Mouse (Mus musculus) forelimb bud, embryonic 11.5 days (tissue): ENCODE measurements around the gene Akip1.
A peak's percentile ranks its signal among the peaks of the same experiment; 100 is the strongest.

ENCODE experiments used
- DNase-seq: peaks from one replicate; pipeline ENCODE4 v3.0.0-alpha.2; 2012; ENCODE audit warnings: low read depth, low spot score

Akip1 gene

DNA sequence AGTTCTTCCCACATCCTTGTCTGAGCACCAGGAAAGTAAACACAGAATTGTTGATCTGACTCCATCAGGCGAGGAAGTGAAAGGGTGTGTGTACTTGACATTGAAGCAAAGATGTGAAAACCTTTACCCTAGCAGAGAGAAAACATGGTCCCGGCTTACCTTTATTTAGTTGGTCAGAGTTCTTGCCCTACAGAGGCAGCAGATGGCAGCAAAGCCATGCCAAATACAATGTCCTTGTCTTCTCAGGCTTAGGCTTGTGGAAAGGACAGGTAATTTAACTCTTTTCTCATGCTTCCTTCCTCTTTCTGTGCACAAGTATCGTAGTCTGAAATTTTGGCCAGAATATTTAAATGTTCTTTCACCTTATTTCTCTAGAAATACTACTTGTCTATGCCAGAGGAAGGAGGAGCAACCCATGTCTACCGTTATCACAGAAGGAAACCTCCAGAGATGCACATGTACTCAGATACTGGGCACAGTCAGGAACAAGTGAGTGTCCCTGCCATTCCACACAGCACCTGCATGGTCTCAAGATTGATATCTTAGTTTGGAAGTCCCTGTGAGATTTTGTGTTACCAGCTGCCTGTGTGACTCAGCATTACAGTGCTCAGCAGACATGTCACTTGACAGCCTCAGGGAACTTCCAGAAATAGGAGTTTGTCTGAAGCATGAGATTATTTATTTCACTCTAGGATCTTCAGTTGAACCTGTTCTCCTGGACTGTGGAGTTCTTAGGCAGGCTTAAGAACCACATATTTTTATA lies 3.7 kb downstream of the Akip1 start:
- DNase-seq = peak; percentile 31

DNA sequence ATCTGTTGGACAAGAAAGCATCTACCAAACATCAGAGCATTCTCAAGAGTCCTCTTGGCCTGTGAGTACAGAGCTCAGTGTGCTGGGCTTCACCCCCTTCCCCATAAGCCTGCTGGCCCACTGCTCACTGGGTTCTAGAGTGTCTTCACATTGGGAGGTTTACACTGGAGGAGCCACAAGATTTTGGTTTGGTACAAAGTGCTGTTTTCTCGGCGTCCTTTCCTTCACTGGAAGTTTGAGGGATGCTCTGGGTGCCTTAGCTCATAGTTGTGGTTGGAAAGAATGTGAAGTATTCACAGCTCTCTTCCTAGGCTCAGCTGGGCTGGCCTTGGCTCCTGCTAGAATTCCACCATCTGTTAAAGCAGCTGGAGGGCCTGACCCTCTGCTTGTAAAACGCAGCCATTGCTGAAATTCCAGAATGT lies 5.5 kb downstream of the Akip1 start:
- DNase-seq = peak; percentile 40

DNA sequence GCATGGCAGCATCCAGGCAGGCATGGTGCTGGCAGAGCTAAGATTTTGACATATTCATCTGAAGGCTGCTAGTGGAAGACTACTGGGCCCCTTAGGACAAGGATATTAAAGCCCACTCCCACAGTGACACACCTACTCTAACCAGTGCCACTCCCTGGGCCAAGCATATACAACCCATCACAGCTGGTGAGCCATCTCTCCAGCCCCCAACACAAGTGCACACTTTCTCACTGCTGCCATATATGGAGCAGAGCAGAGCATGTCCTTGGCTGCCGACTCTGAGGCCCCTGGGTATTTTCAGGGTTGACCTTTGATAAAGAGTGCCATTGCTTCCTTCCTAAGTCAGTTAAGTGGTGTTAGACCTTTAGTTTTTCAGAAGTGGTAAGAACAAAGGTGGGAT lies 6.6 kb downstream of the Akip1 start:
- no peak for DNase-seq

DNA sequence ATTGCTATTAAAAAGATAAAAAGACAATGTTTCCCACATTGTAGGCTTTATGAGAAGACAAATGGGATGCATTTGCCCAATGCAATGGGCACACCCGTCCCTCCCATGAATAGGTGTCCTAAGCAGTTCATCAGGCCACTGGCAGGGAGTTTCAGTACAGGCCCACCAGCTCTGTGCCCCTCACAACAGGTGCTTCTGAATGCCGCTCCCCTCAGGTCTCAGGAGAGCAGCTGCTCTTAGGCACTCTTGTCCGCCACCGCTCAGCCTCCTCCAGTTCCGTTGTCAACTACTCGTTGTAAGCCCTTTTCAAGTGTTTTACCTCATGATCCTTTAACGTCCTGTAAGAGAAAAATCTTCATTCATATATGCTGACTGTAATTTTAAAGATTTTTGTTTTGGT lies 8.7 kb downstream of the Akip1 start:
- no peak for DNase-seq

DNA sequence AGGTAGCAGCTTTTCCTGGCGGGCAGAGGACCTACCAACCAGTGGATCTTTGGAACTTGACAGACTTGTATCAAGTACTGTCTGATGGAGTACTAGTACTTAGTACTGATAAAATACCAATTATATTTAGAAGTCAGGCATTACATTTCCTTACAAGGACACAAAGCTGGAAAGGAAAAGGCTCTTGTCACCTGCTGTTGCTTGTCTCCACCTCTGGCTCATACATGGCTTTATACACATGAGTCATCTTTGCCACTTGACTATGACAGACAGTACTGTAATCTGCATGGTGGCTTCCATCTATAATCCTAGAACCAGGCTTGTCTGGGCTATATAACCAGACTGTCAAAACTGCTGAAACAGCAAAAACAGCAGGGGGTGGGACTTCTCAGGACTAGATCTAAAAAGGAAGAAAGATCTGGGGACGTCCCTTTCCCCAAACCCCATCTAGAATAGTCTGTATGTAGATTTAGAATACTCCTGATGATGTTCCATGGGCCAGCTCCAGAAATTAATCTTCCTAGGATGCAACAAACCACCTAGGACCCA lies 10.0 kb downstream of the Akip1 start:
- no peak for DNase-seq

DNA sequence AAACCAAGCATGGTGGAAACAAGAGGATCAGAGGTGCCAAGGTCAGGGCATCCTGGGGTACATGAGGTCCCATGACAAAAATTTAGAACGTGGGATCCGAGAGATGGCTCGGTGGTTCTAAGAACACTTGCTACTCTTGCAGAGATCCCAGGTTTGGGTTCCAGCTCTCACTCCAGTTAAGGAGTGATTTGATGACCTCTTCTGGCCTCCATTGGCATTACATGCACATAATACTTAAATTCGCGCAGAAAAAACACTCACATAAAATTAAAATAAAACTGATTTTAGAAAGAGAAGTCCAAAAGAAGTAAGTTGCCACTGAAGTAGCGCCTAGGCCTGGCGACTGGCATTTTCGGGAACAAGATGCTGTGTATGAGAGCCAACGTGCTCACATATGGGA lies 15.8 kb downstream of the Akip1 start:
- DNase-seq = peak; percentile 49

DNA sequence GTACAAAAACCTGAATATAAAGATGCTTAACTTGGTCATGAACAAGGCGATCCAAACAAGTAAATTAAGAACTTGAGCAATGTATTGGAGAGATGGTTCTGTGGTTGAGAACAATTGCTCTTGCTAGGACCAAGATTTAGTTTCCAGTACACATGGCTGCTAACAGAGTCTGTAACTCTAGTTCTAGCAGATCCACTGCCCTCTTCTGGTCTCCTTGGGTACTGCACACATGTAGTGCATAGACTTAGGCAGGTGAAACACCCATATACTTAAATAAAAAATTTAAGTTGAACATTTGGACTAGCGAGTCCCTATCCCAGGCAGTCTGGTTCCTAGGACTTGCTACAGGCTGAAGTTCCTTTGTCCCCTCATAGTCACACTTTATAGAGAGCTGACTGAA lies 19.1 kb downstream of the Akip1 start:
- DNase-seq = no peak

DNA sequence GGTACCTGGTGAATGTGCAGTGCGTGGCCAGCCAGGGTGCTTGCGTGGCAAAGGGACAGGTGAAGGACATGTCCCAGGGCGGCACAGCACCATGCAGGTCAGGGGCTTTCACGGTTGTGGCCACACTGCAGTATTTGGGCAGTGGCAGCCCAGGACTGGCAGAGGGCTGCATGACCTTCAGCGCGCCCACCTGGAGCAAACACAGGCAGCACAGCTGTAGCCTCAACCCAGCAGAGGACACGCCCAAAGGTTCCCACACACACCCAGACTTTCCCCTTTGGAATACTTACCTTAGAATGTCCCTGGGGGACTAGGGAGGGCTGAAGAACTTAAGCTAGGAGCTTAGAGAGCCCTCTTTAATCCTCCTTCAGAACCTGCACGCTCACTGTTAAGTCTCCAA lies 19.6 kb downstream of the Akip1 start:
- no peak for DNase-seq

DNA sequence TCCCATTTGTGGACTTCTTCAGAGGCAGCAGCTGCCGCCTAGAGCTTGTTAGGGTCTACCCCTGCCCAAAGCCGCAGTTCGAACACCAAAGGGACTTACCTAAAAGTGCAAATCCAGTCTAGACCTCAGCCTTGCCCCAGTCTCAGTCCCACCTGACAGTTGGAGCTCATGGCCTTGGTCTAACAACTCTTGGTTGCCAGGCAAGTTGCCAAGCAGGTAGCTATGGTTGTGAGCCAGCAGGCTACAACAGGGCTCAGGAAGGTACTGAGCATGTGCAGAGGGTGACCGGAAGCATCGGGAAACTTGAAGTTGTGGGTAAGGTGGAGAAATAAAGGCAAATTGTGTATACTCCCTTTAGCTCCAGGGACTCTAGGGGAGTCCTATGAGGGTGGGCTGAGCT lies 20.2 kb downstream of the Akip1 start, which contains the start of gene BC051019:
TSS of gene BC051019 (minus strand) at position 154 of the 400 bp plus-strand sequence.
- no peak for DNase-seq

DNA sequence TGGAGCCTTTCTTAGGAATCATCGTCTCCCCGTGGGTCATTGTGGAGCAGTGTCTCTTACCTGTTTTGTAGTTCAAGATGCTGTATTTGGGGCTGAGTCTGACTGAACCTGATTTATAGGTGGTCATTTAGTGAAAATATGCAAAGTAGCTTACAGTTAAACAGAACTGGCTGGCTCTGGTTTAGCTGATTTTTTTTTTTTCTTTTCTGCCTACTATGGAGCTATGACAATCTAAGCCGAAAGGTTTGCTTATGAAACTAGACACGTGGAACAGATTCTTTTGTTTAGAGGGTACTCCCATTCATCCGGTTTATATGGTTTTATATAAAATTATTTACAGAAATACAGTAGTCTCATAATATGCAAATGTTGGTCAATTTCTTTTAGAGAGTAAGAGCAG lies 28.1 kb downstream of the Akip1 start, which contains the start of gene Ascl3:
TSS of gene Ascl3 (minus strand) at position 101 of the 400 bp plus-strand sequence.
- no peak for DNase-seq

DNA sequence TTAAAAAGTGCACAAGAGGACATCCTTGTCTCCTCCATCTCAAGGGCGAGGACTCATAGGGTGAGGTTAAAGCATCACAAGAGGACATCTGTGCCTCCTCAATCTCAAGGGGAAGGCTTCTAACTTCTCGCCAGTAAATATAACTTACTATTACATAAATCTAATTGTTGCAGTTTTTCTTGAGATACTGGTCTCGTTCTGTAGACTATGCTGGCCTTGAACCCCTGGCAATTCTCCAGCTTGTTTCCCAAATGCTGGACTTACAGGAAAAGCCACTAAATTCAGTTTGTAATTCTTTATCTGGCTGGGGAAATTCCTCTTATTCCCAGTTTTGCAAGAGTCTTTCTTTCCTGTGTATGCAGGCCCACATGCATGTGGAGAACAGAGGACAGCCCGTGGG lies 31.3 kb downstream of the Akip1 start:
- no peak for DNase-seq

DNA sequence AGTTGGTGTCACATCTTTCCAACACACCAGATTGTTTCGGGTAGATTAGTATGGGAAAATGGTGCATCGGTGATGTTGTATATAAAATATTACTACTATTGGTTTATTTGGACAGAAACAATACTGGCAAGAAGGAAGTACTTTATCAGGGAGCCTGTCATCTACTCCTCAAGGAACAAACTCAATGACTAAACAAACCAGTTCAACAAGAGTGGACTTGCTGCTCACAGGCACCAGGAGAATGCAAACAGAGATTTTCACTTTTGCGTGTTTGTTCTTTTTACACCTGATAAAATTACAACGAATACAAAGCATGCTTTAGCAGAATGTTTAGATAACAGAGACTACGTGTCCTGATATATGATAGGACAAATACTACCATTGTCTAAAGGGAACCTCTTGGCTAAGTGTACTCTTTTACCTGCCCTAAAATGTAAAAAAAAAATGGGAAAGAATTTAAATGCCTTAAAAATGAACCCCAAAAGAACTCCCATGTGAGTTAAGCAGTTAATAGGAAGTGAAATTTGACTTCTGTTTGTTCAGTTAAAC lies 36.4 kb downstream of the Akip1 start:
- DNase-seq = no peak

DNA sequence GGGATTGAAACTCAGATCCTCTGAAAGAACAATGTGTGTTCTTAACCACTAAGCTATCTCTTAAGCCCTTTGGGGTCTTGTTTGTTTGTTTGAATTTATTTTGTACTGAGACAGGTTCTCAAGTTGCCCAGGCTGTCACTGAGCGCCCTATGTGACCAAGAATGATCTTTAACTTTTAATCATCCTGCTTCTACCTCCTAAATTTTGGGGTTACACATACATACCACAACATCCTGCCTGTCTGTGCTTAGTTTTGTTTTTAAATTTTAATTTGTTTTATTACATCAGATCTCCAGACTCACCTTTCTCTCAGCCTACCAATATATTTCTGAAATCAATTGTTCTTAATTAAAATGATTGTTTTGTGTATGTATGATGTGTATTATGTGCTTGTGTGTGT lies 37.6 kb downstream of the Akip1 start:
- DNase-seq = no peak

DNA sequence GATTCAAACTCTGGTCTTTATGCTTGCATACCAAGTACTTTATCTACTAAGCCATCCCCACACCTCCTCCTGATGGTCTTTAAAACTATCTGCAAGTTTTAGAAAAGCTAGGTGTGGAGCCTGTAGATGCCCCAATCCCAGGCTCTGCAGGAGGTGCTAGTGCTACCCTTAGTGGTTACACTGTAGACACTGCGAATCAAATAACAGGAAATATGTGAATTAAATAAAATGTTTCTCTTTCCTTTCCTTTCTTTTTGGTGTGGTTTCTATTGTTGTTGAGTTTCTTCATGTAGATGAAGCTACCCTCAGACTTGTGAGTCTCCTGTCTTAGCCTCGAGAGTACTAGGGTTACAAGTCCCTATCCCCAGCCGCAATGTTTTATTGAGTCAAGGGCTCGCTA lies 38.2 kb downstream of the Akip1 start:
- DNase-seq = no peak

DNA sequence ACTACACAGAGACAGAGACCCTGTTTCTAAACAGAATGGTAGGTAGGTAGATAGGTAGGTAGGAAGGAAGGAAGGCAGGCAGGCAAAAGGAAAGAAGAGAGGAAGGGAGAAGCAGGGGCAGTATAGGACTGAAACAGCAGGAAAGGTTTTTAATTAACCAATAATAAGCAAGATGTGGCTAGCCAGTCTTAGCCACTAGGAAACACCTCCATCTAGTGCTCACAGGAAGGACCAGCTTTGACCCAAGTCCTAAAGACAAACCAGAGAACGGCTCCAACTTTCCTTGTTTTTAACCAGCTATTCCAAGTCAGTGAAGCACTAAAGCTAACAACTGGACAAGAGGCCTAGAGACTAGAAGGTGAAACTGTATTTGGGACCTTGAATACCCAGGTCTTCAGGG lies 44.3 kb downstream of the Akip1 start:
- DNase-seq = no peak

DNA sequence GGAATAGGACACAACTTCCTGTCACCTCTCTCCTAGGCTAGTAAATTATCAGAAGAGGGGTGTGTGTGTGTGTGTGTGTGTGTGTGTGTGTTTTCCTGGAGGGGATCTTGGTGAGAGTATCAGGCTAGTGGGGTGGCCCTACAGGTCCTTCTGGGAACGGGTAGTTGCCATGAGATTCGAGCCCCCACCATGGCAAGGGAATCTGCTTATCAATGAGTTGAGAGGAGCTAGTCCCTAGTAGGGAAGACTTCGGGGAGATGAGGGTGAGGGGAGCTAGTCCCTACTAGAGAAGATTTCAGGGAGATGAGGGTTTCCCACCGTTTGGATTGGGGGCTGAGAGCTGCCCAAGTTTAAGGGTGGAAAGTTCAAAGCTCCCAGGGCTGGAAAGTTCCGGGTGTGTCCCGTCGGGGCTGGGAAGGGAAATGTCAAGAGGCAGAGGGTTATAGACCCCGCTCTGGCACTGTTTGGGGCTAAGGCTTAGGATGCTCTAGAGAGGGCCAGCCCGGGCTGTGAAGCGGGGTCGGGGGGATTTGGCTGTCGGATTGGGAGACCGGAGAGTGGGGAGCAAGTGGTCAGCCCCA lies 48.0 kb downstream of the Akip1 start:
- DNase-seq = no peak

DNA sequence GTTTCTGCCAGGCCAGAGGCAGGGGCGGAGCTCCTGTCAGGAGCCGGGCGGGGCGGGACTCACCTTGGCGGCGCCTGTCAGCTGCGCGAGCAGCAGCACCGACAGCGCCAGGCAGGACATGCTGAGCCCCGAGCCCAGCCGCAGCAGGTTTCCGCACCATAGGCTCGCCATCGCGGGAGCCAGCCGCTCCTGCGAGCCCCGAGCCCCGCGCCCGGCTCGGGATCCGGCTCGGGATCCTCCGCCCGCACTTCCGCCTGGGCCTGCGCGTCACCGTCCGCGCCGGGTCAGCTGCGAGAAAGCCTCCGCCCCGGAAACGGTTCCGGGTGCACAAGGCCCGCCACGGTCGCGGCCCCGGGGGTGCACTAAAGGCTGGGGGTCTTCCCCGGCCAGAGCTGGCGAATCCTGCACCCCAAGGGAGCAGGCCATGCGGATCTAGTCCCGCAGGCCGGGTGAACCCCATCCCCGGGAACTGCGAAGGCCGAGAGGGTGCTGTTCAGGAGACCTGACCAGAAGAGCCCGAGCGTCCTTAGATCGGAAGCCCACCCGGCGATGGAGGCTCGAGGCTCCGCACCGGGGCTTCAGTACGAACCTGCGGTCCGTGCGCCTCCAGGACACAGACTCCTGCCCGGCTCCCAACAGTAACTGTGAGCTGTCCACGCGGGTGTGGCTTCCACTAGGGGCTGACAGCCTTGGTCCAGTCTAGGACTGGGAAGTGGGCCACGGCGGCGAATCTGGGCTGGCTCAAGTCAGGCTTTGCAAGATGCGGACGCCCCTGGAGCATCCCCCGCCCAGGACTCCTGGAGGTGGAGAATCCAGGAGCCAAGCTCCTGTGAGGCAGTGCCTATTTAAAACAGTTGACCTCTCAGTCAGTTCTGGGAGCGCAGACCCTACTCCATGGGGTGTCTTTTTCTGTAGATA lies 48.8 kb downstream of the Akip1 start, which contains the start of gene Tmem9b:
TSS of gene Tmem9b (minus strand) at position 868 of the 918 bp plus-strand sequence.
- DNase-seq = peak; percentile 57

DNA sequence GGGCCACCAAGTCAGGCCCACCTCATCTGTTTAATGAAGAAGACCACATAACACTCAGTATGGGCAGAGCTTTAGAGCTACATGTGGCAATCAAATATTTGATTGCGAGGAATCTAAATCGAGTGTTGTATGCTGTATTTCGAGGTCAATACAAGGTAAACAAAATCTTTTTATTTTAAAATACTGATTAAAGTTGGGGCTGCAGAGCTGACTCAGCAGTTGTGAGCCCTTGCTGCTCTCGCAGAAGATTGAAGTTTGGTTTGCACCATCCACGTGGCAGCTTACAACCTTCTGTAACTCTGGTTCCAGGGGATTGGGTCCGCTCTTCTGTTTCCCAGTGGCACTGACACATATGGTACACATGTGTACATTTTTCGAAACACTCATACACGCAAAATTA lies 50.5 kb downstream of the Akip1 start:
- DNase-seq = no peak

DNA sequence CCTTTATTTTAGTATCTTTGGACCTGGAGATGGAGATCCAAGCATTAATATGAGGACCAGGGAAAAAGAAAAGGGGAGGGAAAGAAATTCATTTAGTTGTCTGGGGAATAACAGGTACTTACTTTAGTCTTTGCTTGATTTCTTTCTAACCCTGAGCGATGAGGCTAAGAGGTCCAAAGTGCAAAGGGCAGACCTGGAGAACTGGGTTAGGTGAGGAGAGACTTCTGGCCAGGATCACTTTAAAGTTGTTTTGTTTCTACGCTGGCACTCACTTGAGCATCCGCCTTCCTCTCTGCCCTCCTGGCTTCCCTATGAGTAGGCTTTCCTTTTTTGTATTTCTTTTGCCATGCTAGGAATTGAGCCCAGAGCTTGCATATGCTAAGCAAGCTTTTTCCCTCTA lies 52.8 kb downstream of the Akip1 start:
- DNase-seq = no peak
